Mouse (Mus musculus): Measurements from ENCODE around the gene Cers5. TPM values are rescaled to one million over a fixed set of nuclear protein-coding genes. Genes with fewer than 3 reads are reported as not detected.
A peak's percentile ranks its signal among the peaks of the same experiment; 100 is the strongest.

Cers5 gene
- total RNA-seq, 2 experiments from 2014 or later, result 34.4 to 35.2 TPM

- no peak for DNase-seq (ENCODE audit: low spot score in 2 of 2)
These were observed 18.3 kb upstream of the Cers5 start for GRCm38 (mm10) chr15:99791003-99791402.

GRCm38 (mm10) chr15:99790464-99790863 is 17.8 kb upstream of the Cers5 start:
- peak in 1 of 2 experiments; percentile 28 for DNase-seq (ENCODE audit: low spot score in 2 of 2)

GRCm38 (mm10) chr15:99787625-99788120 is 15.0 kb upstream of the Cers5 start:
- peak in 1 of 2 experiments; percentile 12 for DNase-seq (ENCODE audit: low spot score in 2 of 2)

- DNase-seq (ENCODE audit: low spot score in 2 of 2), result no peak
These were observed 6.1 kb upstream of the Cers5 start for GRCm38 (mm10) chr15:99778677-99779335.

- DNase-seq (ENCODE audit: low spot score in 2 of 2), result peak in 1 of 2 experiments; percentile 23
These were observed 5.5 kb upstream of the Cers5 start for GRCm38 (mm10) chr15:99778148-99778547.

- no peak for DNase-seq (ENCODE audit: low spot score in 2 of 2)
These were observed 240 bp upstream of the Cers5 start for GRCm38 (mm10) chr15:99772925-99773324.

- peak; percentile 70 to 86 for DNase-seq (ENCODE audit: low spot score in 2 of 2)
These were observed 306 bp downstream of the Cers5 start for GRCm38 (mm10) chr15:99772277-99772880.

- peak; percentile 25 to 54 for DNase-seq (ENCODE audit: low spot score in 2 of 2)
These were observed 946 bp downstream of the Cers5 start for GRCm38 (mm10) chr15:99771601-99772276.

- no peak for DNase-seq (ENCODE audit: low spot score in 2 of 2)
These were observed 1.6 kb downstream of the Cers5 start for GRCm38 (mm10) chr15:99771004-99771500.

GRCm38 (mm10) chr15:99768761-99769160 is 3.9 kb downstream of the Cers5 start:
- no peak for DNase-seq (ENCODE audit: low spot score in 2 of 2)

- no peak for DNase-seq (ENCODE audit: low spot score in 2 of 2)
These were observed 5.2 kb downstream of the Cers5 start for GRCm38 (mm10) chr15:99767467-99767866.

- no peak for DNase-seq (ENCODE audit: low spot score in 2 of 2)
These were observed 18.5 kb downstream of the Cers5 start for GRCm38 (mm10) chr15:99754204-99754603.

GRCm38 (mm10) chr15:99740229-99740628 is 32.5 kb downstream of the Cers5 start:
- DNase-seq (ENCODE audit: low spot score in 2 of 2), result no peak

GRCm38 (mm10) chr15:99736675-99737074 is 36.0 kb downstream of the Cers5 start:
- DNase-seq (ENCODE audit: low spot score in 2 of 2), result peak in 1 of 2 experiments; percentile 44

- peak; percentile 100 for DNase-seq (ENCODE audit: low spot score in 2 of 2)
These were observed 37.1 kb downstream of the Cers5 start for GRCm38 (mm10) chr15:99735631-99736030.

- no peak for DNase-seq (ENCODE audit: low spot score in 2 of 2)
These were observed 39.5 kb downstream of the Cers5 start for GRCm38 (mm10) chr15:99733186-99733585.

- DNase-seq (ENCODE audit: low spot score in 2 of 2), result no peak
These were observed 41.0 kb downstream of the Cers5 start for GRCm38 (mm10) chr15:99731678-99732077.

GRCm38 (mm10) chr15:99731167-99731566 is 41.5 kb downstream of the Cers5 start:
- no peak for DNase-seq (ENCODE audit: low spot score in 2 of 2)

- DNase-seq (ENCODE audit: low spot score in 2 of 2), result no peak
These were observed 43.5 kb downstream of the Cers5 start for GRCm38 (mm10) chr15:99729056-99729783.

GRCm38 (mm10) chr15:99728211-99728610 is 44.5 kb downstream of the Cers5 start:
- no peak for DNase-seq (ENCODE audit: low spot score in 2 of 2)

- no peak for DNase-seq (ENCODE audit: low spot score in 2 of 2)
These were observed 45.2 kb downstream of the Cers5 start for GRCm38 (mm10) chr15:99727525-99727924.
